Mouse (Mus musculus): ENCODE data around the gene Mrc2.

DNA sequence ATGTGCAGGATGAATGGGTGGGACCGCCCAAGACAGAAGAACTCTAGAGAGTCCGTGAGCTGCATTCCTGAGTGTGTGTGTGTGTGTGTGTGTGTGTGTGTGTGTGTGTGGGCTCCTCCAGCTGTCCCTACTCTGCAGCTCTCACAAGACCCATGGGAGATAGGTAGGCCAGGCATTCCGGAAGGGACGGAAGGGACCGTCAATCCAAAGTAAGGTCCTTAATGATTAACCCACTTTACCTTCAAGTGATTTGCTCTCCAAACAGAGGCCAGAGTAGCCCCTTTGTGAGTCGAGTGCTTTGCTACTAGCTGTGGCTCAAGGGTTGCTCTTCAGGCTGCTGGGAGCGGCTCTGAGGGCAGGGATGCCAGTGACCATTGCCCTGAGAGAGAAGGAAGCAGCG is 59.7 kb downstream of the Mrc2 start:
- TF ChIP-seq CTCF (conservative IDR thresholded peaks at IDR 0.05 in 1 of 2, IDR thresholded peaks at IDR 0.05 in 1 of 2; ENCODE audit: low read depth in 2 of 2, low read length in 2 of 2) (no peak), CHD2 (IDR thresholded peaks at IDR 0.05; ENCODE audit: low read length) (no peak), TBP (conservative IDR thresholded peaks at IDR 0.05; ENCODE audit: low read depth, low read length) (no peak), POLR2A (IDR thresholded peaks at IDR 0.05; ENCODE audit: low read depth, low read length) (no peak), ETS1 (conservative IDR thresholded peaks at IDR 0.05; ENCODE audit: low read depth, low read length) (no peak), NELFE (IDR thresholded peaks at IDR 0.05; ENCODE audit: low read depth, low read length) (no peak), ELF1 (IDR thresholded peaks at IDR 0.05; ENCODE audit: low read depth, low read length) (no peak)
